Mouse (Mus musculus) G1E (cell line): ENCODE results near the gene Hax1.

Source experiments
- CTCF ChIP-seq: IDR thresholded peaks from 2 replicates; pipeline ENCODE4 v1.5.1; 2012; ENCODE audit warnings: low read depth, low read length, inconsistent platforms, mixed read lengths
- GATA1 ChIP-seq: IDR thresholded peaks from 2 replicates; pipeline ENCODE4 v1.6.1; 2012; ENCODE audit warnings: borderline replicate concordance, low read length, inconsistent platforms, mixed read lengths
- GATA2 ChIP-seq: IDR thresholded peaks from 2 replicates; pipeline ENCODE4 v1.6.1; 2012; ENCODE audit warnings: low read depth, low read length, inconsistent platforms, borderline replicate concordance

DNA sequence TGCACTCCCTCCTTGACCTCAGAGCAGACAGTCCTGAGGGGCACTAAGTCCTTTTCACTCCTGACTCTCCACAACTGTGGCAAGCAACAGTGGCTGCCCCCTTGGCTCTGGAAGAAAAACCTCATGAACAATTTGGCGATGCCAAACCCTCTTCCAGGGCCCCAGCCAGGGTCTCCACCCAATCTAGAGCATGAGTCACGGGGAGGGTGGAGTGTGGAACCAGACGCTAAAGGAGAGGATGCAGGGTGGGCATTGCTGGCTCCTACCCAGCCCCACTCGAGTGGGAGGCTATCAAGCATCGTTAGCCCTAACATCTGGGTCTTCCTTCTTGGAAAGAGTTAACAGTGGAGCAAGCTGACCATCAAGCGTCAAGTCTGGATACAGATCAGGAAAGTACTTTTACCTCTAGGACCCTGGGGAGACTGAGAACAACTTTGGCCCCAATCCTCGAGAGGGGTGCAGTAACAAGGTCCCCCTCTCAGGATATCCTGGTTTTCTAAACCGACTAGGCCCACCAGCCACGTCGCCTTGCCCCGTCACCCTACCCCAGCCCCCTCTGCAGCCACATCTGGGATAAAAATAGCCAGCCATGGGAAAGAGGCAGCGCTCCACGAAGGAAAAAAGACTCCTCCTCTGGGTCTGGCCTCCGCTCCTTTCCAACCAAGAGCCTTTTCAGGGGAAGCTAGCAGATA, 36.4 kb downstream of the Hax1 start:
- TF ChIP-seq CTCF (no peak), GATA2 (no peak), GATA1 (no peak)
